Mouse (Mus musculus): ENCODE measurements around the gene Gramd4.

The Gramd4 gene

GRCm38 (mm10) chr15:86183484-86183883 is 126.0 kb downstream of the Gramd4 start:
- no peak for DNase-seq (ENCODE audit: low spot score)

GRCm38 (mm10) chr15:86184071-86184470 is 126.6 kb downstream of the Gramd4 start:
- DNase-seq (ENCODE audit: low spot score): no peak

GRCm38 (mm10) chr15:86184851-86185688 is 127.6 kb downstream of the Gramd4 start:
- no peak for DNase-seq (ENCODE audit: low spot score)

GRCm38 (mm10) chr15:86185689-86186569 is 128.4 kb downstream of the Gramd4 start, which contains the start of gene Cerk:
Gene Cerk, minus strand, starts transcription at chr15:86186141.
- DNase-seq (ENCODE audit: low spot score): peak; percentile 60

- DNase-seq (ENCODE audit: low spot score): no peak
These were observed 129.2 kb downstream of the Gramd4 start for GRCm38 (mm10) chr15:86186686-86187085.
